Mouse (Mus musculus): ENCODE data around the gene Uchl5. TPM values are rescaled to one million over a fixed set of nuclear protein-coding genes. Genes with fewer than 3 reads are reported as not detected.
A peak's percentile ranks its signal among the peaks of the same experiment; 100 is the strongest.

Gene Uchl5
- total RNA-seq, 2 experiments from 2014 or later = 19.6 to 28.3 TPM

DNA sequence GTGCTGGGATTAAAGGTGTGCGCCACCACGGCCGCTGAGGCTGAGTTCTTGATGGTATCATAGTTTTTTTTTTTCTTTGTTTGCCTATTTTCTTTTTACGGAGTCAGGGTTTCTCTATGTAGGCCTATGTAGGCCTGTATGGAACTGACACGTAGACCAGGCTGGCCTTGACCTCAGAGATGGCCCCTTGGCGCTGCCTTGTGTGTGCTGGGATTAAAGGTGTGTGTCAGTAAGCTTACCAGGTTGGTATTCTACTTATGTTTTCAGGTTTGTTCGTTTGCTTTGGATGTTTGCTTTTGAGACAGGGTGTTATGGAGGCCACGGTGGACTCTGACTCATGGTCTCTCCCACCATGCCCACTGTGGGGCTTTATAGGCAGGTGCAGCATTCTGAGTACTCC is 14.9 kb upstream of the Uchl5 start:
- no peak overlapping the region for H3K27ac ChIP-seq
- no peak for TF ChIP-seq CTCF (IDR thresholded peaks at IDR 0.05)
- DNase-seq = no peak
- intact Hi-C loops (cut with DNase I) = no loop called here
- no peak overlapping the region for H3K4me3 ChIP-seq

DNA sequence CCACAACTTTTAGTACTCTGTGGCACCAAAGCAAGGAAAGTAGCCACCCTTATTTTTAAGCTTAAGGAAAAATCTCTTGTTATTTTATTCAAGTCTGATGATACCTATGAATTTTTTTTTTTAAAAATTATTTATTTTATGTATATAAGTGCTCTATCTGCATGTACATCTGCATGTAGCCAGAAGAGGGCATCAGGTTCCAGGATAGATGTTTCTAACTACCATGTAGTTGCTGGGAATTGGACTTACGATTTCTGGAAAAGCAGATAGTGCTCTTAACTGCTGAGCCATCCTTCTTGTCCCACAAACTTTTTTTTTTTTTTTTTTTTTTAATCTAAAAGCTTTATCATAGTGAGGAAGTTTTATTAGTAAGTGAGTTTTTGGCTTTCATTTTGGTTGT is 12.6 kb upstream of the Uchl5 start:
- intact Hi-C loops (cut with DNase I) = no loop called here
- no peak overlapping the region for H3K4me3 ChIP-seq

DNA sequence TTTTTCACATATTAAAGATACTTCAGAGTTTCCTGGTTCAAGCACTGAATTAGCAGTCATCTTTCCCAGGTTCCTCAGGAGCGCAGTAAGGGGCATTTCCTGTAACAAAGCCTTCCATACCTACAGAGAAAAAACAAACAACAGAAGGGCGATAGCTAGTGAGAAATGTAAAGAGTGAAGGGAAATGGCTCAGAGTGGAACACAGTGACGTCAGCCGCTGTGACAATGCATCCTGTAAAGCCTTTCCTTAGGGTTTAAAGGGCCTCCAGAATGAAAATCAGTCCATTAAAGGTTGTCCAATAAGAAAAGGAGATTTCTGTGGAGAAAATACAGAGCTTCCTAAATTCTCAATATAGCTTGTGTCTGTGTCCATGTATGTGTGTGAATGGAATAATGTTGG is 11.3 kb upstream of the Uchl5 start:
- intact Hi-C loops (cut with DNase I) = no loop called here
- no peak for DNase-seq
- Histone ChIP-seq H3K4me3 (no peak overlapping the region), H3K27ac (no peak overlapping the region)
- TF ChIP-seq CTCF (IDR thresholded peaks at IDR 0.05) = no peak

More for the DNA sequence above, 12.6 kb upstream of the Uchl5 start:
- DNase-seq = no peak
- TF ChIP-seq CTCF (IDR thresholded peaks at IDR 0.05) = peak; percentile 23; the same call in 1 of the 2 replicates
- no peak overlapping the region for H3K27ac ChIP-seq

DNA sequence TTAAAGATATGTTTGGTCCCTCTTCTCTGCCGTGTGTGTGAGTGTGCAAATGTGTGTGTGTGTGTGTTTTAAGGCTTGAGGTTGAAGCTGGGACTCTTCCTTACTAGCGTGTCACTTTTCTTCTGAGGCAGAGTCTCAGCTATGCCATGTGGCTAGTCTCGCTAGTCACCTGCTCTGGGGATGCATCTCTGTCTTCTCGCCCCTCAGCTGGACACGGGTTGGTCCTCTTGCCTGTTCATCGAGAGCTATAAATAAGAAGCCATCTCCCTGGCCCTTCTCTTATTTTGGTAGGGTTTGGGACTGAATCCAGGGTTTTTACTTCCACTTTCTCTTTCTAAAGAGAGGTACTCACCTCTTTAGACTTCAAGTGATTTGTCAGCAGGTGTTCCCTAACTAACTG is 10.8 kb upstream of the Uchl5 start:
- no peak overlapping the region for H3K4me3 ChIP-seq
- no peak overlapping the region for H3K27ac ChIP-seq
- intact Hi-C loops (cut with DNase I) = no loop called here
- no peak for DNase-seq
- TF ChIP-seq CTCF (IDR thresholded peaks at IDR 0.05) = no peak

DNA sequence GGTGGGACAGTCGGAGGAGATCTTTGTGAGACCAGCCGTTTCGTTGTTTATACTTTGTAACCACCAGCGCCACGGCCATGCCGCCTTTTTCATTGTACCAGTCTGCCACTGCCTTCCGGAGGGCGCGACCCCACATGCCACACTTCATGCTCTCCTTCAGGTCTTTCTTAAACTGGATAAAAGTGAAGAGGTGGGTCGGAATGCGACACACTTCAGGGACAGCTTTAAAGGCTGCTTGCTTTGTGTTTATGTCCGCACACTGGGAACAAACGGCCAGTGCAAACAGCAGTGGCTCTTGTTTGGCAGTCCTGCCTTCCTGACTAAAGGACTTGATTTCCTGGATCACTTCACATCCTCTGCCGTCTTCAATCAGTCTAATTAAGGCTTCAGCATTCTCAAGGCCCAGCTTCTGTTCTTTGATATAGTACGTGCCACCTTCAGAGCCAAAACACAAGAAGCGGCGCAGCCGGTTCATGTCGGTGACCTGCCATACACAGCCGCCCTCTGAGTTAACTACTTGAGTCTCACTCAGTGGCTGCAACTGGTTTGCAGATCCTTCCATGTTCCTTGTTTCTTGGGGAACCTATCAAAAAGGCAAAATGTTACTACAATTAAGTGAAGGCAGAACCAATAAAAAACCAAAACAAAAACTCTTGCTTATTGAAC is 6.5 kb upstream of the Uchl5 start:
- Histone ChIP-seq H3K4me3 (no peak overlapping the region), H3K27ac (no peak overlapping the region)
- no peak for TF ChIP-seq CTCF (IDR thresholded peaks at IDR 0.05)
- DNase-seq = no peak
- intact Hi-C loops (cut with DNase I) = no loop called here

DNA sequence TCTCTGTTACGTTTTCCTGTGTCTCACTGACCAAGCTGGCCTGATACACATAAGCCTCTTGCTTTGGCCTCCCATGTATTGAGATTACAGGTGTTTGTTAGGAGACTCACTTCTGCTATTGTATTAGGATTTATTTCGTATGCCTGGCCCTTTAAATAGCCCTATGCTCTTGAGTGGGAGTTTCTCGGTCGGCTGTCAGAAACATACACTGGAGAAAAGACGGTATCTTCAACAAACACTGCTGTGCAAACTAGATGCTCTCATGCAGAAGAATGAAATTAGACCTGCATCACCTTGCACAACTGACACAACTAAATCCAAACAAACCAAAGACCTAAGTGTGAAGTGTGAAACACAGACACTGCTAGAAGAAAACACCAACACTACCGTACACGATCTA is 4.0 kb upstream of the Uchl5 start:
- H3K4me3 ChIP-seq = no peak overlapping the region
- intact Hi-C loops (cut with DNase I) = no loop called here
- no peak for DNase-seq

DNA sequence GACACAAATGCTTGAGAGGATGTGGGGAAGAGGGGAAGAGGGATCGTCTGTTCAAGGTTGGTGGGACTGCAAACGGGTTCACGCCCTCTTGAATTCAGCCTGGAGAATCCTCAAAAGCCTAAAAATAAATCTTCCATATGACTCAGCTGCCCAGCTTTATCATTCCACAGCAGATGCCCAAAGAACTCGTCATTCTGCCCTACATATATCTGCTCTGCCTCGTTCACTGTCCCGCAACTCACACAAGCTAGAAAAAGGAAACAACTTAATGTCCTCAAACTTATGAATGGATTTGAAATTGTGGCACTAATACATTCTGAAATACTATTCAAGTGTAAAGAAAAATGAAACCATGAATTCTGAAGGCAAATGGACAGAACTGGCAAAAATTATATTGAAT is 3.2 kb upstream of the Uchl5 start:
- no peak for TF ChIP-seq CTCF (IDR thresholded peaks at IDR 0.05)
- no peak for DNase-seq
- H3K27ac ChIP-seq = no peak overlapping the region
- H3K4me3 ChIP-seq = no peak overlapping the region
- intact Hi-C loops (cut with DNase I) = no loop called here

More for the DNA sequence above, 4.0 kb upstream of the Uchl5 start:
- no peak overlapping the region for H3K27ac ChIP-seq
- no peak for TF ChIP-seq CTCF (IDR thresholded peaks at IDR 0.05)

DNA sequence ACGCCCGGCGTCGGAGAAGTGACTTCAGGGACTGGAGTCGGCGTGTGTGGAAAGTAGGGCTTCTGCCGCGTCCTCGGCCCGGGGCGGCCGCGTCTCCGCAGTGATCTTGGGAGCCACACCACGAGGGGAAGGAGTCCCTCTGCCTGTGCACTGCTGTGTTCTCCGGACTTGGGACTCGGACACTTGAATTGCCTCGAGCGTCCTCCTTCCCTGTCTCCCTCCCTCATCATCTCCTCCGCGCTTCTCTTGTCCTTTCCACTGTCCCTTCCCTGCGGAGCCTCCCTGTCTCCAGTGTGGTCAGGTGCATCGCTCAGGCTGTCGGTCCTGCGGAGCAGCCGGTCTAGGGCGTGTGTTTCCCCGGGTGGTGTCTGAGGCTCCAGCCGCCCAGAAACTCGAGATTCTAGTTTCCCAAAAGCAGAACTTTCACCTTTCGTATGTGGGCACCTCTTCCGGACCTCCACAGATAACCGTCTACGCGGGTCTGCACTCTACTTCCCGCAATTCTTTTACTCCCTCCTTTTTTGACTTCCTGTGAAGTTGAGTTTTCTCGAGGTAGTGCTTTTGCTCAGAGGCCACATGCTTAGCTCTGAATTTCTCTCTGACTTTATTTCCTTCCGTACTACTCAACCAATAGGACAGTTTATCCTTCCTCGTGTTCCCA is 616 bp downstream of the Uchl5 start:
- peak overlapping the region; percentile 84 for H3K4me3 ChIP-seq
- intact Hi-C loops (cut with DNase I) = loop anchor here (2.0 kb wide), 2 partner anchors 39 to 75 kb away; partner anchors contain the start of gene Cdc73
- H3K27ac ChIP-seq = peak overlapping the region; percentile 88
- TF ChIP-seq CTCF (IDR thresholded peaks at IDR 0.05) = no peak
- no peak for DNase-seq

DNA sequence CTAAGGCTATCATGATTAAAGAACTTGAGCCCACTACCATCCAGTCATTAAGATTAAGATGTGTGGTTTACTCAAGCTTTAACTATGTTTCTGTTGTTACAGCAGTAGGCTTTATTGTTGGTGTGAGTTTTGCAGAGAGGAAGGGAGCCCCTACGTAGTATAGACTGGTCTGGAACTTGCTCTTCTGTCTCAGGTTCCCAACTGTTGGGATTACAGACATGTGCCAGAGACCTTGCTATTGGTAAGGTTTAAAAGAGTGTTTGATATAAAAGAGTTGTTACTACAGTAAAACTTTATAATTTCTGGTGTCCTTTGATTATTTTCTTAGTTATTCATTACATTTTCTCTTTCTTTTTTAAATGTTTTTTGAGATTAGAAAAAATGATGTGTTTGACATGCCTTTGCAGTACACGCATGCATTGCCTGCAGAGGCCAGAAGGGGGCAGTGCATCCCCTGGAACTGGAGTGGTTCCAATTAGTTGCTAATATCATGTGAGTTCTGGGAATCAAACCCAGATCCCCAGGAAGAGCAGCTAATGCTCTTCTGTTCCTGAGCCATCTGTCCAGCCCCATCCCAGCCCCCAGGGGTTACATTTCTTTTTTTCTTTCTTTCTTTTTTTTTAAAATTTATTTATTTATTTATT is 11.6 kb downstream of the Uchl5 start:
- intact Hi-C loops (cut with DNase I) = no loop called here
- TF ChIP-seq CTCF (IDR thresholded peaks at IDR 0.05) = peak; percentile 82
- peak; percentile 31 for DNase-seq
- Histone ChIP-seq H3K27ac (no peak overlapping the region), H3K4me3 (no peak overlapping the region)

DNA sequence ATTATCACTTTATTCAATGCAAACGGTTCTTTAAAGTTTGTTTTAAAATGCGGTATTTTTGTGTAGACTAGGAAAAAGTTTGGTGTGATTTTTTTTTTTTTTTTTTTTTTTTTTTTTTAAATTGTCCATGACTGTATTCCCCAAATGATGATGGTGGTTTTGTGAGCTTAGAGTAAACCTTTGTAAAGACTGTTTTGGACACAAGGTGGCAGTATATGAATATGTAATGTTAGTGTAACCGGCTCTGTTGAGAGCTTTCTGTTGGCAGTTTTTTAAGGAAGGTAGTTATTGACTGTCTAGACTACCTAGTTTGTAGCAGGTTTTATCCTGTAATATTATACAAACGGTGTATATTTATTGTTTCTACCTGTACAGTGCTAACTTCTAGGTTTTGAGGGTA is 26.5 kb downstream of the Uchl5 start:
- no peak for DNase-seq
- Histone ChIP-seq H3K27ac (no peak overlapping the region), H3K4me3 (no peak overlapping the region)
- peak; percentile 66 for TF ChIP-seq CTCF (IDR thresholded peaks at IDR 0.05)
- intact Hi-C loops (cut with DNase I) = loop anchor here (1.0 to 5.0 kb wide), 3 partner anchors 203 to 574 kb away; no protein-coding TSS in a partner anchor

DNA sequence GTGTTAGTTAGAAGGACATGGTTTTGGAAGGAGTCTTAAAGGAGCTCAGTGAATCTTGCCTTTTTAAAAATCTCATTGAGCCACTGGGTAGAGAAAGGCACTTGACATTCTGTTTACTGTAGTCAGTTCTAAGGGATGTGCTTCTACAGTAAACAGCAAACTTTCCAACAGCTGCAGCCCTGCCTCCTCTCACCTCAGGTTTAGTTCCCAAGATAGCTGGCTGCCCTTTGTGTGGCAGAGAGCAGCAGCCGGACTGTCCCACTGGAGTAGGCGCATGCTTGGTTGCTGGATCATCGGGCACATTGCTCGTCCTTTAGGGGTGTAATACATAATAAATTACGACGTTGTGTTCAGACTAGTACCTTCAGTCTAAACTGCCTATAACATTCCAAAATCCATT is 32.0 kb downstream of the Uchl5 start:
- no peak for TF ChIP-seq CTCF (IDR thresholded peaks at IDR 0.05)
- DNase-seq = peak; percentile 32
- Histone ChIP-seq H3K27ac (peak overlapping the region; percentile 64), H3K4me3 (no peak overlapping the region)
- intact Hi-C loops (cut with DNase I) = no loop called here

DNA sequence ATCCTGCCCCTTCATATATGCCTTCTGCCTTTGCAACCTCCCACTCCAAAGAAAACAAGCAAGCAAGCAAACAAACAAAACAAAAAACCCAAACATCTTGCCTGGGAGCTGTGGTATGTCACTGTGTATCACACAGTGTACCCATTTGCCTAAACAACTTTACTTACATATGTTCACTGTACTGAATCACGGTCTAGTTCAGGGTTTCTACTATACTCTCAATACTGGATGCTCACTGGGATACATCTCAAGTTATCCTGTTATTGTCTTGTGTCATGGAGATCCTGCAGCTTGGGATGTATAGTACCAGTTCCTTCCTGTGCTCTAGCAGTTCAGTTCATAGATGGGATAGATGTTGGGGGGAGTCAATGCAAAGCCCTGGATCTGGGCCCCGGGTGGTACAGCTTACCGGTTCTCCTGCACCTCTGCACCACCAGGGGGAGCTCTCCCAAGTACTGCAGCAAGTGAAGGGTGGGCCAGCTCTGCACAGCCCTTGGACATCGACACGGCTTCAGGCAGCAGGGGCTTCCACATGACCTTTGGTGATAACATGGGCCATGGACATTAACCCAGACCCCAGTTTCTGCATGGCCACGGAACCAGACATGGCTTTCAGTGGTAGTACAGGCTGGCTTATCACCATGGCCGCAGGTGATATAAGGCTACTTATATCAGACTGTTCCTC is 36.7 kb downstream of the Uchl5 start:
- peak; percentile 89 for DNase-seq
- Histone ChIP-seq H3K4me3 (no peak overlapping the region), H3K27ac (no peak overlapping the region)
- intact Hi-C loops (cut with DNase I) = loop anchor here (2.0 kb wide), 1 partner anchor 193 kb away; no protein-coding TSS in a partner anchor
- peak; percentile 96; the same call in 1 of the 2 replicates for TF ChIP-seq CTCF (IDR thresholded peaks at IDR 0.05)
